Mouse (Mus musculus) gastrocnemius, adult 8-10 months (tissue): Measurements from ENCODE around the gene Spdye4c. TPM values are rescaled to one million over a fixed set of nuclear protein-coding genes. Genes with fewer than 3 reads are reported as not detected.

Source experiments
- DNase-seq, 2 experiments: peaks; one replicate each; pipeline ENCODE4 v3.0.0; 2022; ENCODE audit warnings: low spot score in 2 of 2
- total RNA-seq, 4 experiments: library from RNA; stranded (reverse); gene quantifications; 2 replicates each; pipeline ENCODE4 v1.2.4; 2022

Spdye4c gene
- total RNA-seq, 4 experiments from 2014 or later: not detected

GRCm38 (mm10) chr2:128601534-128601933 is 10.5 kb downstream of the Spdye4c start:
- DNase-seq: no peak

GRCm38 (mm10) chr2:128609286-128609685 is 18.3 kb downstream of the Spdye4c start:
- no peak for DNase-seq

GRCm38 (mm10) chr2:128611178-128611577 is 20.2 kb downstream of the Spdye4c start:
- DNase-seq: no peak

- DNase-seq: no peak
These were observed 21.3 kb downstream of the Spdye4c start for GRCm38 (mm10) chr2:128612275-128612674.

- DNase-seq: no peak
These were observed 22.4 kb downstream of the Spdye4c start for GRCm38 (mm10) chr2:128613365-128613764.

GRCm38 (mm10) chr2:128615366-128615765 is 24.4 kb downstream of the Spdye4c start:
- DNase-seq: no peak

GRCm38 (mm10) chr2:128620578-128620977 is 29.6 kb downstream of the Spdye4c start:
- DNase-seq: no peak

Other genes starting within 250 kb of the Spdye4c start
- 10 to 100 TPM; 29.7 to 31.8 (median 30.3) TPM for gene Anapc1, start 96.2 kb downstream of the Spdye4c start, total RNA-seq
- gene Mertk, start 107.7 kb downstream of the Spdye4c start, total RNA-seq: 1 to 10 TPM in 3 of 4 experiments, under 1 TPM in 1; 0.97 to 1.7 (median 1.3) TPM
- gene Tmem87b, start 226.9 kb downstream of the Spdye4c start, total RNA-seq: 10 to 100 TPM; 11.1 to 16.4 (median 14.1) TPM